9 mouse cellular contexts compared by ENCODE assay signal in the genomic region with DNA sequence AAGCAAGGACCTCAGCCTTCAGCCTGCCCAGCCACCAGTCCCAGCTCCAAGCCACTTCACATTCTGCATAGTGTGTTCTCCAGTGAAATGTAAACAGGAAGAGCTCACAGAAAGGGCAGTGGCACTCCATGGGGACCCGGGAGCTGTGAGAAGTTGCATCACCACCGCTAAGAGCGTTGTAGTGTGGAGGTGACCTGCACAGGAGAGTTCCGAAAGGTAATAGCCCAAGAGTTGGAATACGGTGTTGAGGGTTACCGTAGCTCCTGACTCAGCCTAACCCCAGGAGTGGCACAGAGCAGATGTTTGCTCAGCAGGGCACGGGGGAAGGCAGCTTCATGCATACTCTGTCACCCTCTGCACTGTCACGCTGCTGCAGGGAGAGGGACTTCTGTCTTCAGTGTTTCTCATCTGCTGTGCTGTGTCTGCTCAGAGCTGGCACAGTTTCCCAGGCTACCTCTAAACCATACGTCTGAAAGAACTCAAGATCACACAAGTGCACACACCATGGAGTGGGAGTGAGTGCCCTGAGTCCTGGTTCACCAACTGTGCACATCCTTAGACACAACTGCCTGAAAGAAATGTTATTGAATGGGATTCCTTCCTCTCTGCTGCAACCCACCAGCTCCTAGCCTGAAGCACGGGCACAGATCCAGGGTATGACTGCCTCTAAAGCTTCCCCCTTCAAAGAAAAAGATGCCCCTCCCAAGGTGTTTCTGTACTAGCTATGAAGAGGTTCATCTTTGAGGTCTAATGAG.
DNase-seq lines count a peak whose midpoint lies in the region; ATAC-seq and TF ChIP-seq lines count a peak whose summit lies in the region.
"Had no signal": no experiment of that assay in that cellular context is flagged by ENCODE, and none has a peak within 500 bp of the region (broad histone marks: within the 10 kb centered on the region; RNA-seq: fewer than 3 reads in every experiment).

No protein-coding gene starts in this region.

- peak; percentile 54 for ATAC-seq in frontal cortex, adult (ENCODE audit: low TSS enrichment)
- no peak; the same call in 1 of the 2 replicates for ATAC-seq in kidney, embryonic 15.5 days (replicated peaks; ENCODE audit: low FRiP score)
- peak; percentile 73 for ATAC-seq in lung, embryonic 14.5 days (ENCODE audit: insufficient read depth)

- H3K9ac ChIP-seq in kidney, embryonic 15.5 days: no peak overlapping the region
- no peak overlapping the region for H3K9ac ChIP-seq in lung, embryonic 14.5 days

- no peaks in the 10 kb centered on the region for H3K9me3 ChIP-seq in kidney, embryonic 15.5 days (replicated peaks)
- no peaks in the 10 kb centered on the region for H3K9me3 ChIP-seq in lung, embryonic 14.5 days (ENCODE audit: low read depth, low read length)

- no peaks in the 10 kb centered on the region for H3K27me3 ChIP-seq in kidney, embryonic 15.5 days
- no peaks in the 10 kb centered on the region for H3K27me3 ChIP-seq in lung, embryonic 14.5 days (ENCODE audit: insufficient read depth, low read length)

- H3K36me3 ChIP-seq in kidney, embryonic 15.5 days: no peaks in the 10 kb centered on the region
- H3K36me3 ChIP-seq in lung, embryonic 14.5 days (ENCODE audit: insufficient read depth): no peaks in the 10 kb centered on the region

- WGBS in kidney, embryonic 15.5 days: 53% methylated on average over 10 of the region's 10 CpGs
- WGBS in lung, embryonic 14.5 days: 30% methylated on average over 10 of the region's 10 CpGs

- TF ChIP-seq CTCF in lung, embryonic 14.5 days (IDR thresholded peaks at IDR 0.05; ENCODE audit: low read depth): no peak

- peaks cover 49% of the 10 kb centered on the region for H3K4me1 ChIP-seq in kidney, embryonic 15.5 days
- peaks cover 17% of the 10 kb centered on the region for H3K4me1 ChIP-seq in lung, embryonic 14.5 days (ENCODE audit: insufficient read depth)

- DNase-seq in frontal cortex, postnatal 25 days (ENCODE audit: low spot score in 2 of 2): no peak
- peak; percentile 22 for DNase-seq in NIH3T3 (ENCODE audit: low read depth)
- peak; percentile 72 for DNase-seq in lung, embryonic 14.5 days
- DNase-seq in spleen, adult 18-20 months: no peak
- no peak for DNase-seq in thymus, postnatal 4 days
- DNase-seq in retina, postnatal 1 day: no peak

- peak overlapping the region; percentile 51; the same call in 1 of the 2 replicates for H3K27ac ChIP-seq in kidney, embryonic 15.5 days
- H3K27ac ChIP-seq in lung, embryonic 14.5 days (ENCODE audit: low read depth): peak overlapping the region; percentile 76

- no peak overlapping the region for H3K4me3 ChIP-seq in kidney, embryonic 15.5 days (replicated peaks)
- no peak overlapping the region for H3K4me3 ChIP-seq in lung, embryonic 14.5 days (ENCODE audit: low read depth, low read length)

- H3K4me2 ChIP-seq in kidney, embryonic 15.5 days: no peak overlapping the region
- H3K4me2 ChIP-seq in lung, embryonic 14.5 days: 0 out of 2 replicates have a peak overlapping the region, but pooled peaks have one; percentile 6
- H3K4me2 ChIP-seq: midbrain, embryonic 11.5 days had no signal

Comparison
In these comparisons a context has a peak if more than half of its experiments do, and no peak if none do; other contexts are left out.
1. DNase-seq: peak in NIH3T3 (single experiment) and lung, embryonic 14.5 days (single experiment); none in frontal cortex, postnatal 25 days (0 of 2), spleen, adult 18-20 months (0 of 2), thymus, postnatal 4 days (single experiment) and retina, postnatal 1 day (single experiment).